Mouse (Mus musculus): ENCODE measurements around the gene Chst4.

The Chst4 gene

GRCm38 (mm10) chr8:110006312-110007023 lies 33.1 kb downstream of the Chst4 start:
- DNase-seq (ENCODE audit: low read depth, low spot score) = no peak

DNA sequence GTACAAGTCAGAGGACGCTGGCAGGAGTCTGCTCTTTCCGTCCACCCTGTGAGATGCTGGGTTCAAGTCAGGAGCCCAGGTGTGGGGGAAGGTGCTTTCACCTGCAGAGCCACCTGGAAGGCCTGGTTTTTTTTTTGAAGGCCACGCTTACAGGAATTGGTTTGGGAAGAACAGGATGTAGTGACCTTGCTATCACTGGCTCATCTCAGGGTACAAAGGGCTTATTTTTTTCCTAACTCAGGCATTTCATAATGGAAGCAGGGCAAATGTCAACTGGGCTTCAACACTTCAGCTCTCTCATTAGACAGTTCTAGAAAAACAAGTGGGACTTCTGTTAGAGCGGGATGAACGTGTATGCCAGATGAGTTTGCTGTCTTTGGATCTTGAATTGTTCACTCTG lies 35.2 kb downstream of the Chst4 start:
- no peak for DNase-seq (ENCODE audit: low read depth, low spot score)

GRCm38 (mm10) chr8:110002953-110003352 lies 36.6 kb downstream of the Chst4 start:
- no peak for DNase-seq (ENCODE audit: low read depth, low spot score)

DNA sequence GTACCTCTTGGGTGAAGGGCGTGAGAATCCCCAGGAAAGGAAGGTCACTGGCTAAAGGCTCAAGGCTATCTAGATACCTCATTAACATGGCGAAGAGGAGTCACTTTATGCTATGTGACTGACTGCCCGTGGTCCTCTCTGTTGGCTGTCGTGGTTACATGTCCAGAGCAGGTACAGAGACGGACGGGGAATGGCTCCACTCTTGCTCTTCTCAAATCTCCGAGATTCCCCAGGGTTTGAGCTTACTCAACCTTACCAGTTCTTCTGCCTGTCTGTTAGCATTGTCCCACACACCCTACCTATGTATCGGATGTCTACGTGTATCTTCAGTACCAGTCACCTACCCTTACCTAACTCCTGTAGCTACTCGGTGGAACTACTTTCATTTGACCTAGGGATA lies 39.6 kb downstream of the Chst4 start:
- no peak for DNase-seq (ENCODE audit: low read depth, low spot score)

- DNase-seq (ENCODE audit: low read depth, low spot score) = no peak
Observed at GRCm38 (mm10) chr8:109998066-109998465, 41.5 kb downstream of the Chst4 start.

- DNase-seq (ENCODE audit: low read depth, low spot score) = no peak
Observed at GRCm38 (mm10) chr8:109997381-109997780, 42.2 kb downstream of the Chst4 start.

- no peak for DNase-seq (ENCODE audit: low read depth, low spot score)
Observed at GRCm38 (mm10) chr8:109992951-109993350, 46.6 kb downstream of the Chst4 start.

GRCm38 (mm10) chr8:109992166-109992565 lies 47.4 kb downstream of the Chst4 start:
- no peak for DNase-seq (ENCODE audit: low read depth, low spot score)

DNA sequence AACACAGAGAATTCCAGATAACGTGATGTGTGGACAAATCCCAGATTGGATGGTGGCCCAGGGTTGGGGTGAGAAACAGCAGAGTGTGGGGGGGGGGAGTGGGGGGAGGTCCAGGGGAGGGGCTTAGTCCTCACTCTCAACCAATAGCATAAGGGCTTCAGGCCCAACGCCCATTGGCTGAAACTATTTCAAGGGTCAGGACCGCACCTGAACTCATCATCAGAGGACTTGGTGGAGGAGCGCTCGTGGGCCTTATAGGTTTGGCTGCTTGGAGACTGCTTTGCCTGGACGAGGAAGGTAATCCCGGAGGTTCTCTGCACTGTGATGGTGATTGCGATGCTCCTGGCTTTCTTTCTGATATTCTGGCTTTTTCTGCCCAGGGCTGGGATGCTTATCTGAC lies 49.3 kb downstream of the Chst4 start, which contains the start of gene Tat:
Gene Tat, plus strand, starts transcription at position 214 of the 400 bp plus-strand sequence.
- no peak for DNase-seq (ENCODE audit: low read depth, low spot score)

DNA sequence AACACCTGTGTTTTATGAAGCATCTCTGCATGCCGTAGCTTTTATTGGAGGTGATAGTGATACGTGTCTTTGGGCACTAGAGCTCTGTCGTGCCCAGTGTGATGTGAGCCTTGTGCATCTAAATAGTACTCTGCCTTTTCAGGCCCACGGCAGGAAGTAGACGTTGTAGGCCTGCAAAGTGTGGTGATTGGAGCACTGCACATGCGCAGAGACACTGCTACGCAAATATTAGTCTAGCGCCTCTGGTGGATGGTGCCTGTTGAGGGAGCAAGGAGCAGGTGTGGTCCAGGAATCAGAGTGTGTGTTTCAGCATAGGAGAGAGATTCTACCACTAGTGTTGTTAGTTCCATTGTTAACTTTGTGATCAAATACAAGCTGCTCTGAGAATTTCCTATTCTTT lies 50.4 kb downstream of the Chst4 start:
- no peak for DNase-seq (ENCODE audit: low read depth, low spot score)

- DNase-seq (ENCODE audit: low read depth, low spot score) = no peak
Observed at GRCm38 (mm10) chr8:109987776-109988175, 51.8 kb downstream of the Chst4 start.

DNA sequence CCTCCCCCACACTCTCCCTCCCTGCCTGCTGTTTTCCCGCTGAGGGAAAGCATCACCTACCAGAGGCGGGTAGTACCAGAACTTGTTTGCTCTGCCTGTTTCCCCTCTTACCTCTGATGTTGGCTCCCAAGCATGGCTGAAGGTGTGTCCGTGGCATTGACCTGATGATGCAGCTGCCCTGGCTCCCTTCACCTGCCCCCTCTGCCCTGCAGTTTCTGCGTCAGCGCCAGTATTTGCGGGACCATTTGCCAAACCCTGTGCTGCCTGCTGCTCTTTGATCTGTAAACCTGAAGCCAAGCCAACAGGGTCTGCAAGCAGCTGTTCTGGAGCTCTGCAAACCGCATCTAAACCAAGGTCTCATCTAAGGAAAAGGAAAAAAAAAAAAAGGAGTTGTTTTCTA lies 53.2 kb downstream of the Chst4 start:
- DNase-seq (ENCODE audit: low read depth, low spot score) = no peak

GRCm38 (mm10) chr8:109983944-109984343 lies 55.6 kb downstream of the Chst4 start:
- DNase-seq (ENCODE audit: low read depth, low spot score) = no peak

- DNase-seq (ENCODE audit: low read depth, low spot score) = no peak
Observed at GRCm38 (mm10) chr8:109982386-109983105, 57.0 kb downstream of the Chst4 start.

DNA sequence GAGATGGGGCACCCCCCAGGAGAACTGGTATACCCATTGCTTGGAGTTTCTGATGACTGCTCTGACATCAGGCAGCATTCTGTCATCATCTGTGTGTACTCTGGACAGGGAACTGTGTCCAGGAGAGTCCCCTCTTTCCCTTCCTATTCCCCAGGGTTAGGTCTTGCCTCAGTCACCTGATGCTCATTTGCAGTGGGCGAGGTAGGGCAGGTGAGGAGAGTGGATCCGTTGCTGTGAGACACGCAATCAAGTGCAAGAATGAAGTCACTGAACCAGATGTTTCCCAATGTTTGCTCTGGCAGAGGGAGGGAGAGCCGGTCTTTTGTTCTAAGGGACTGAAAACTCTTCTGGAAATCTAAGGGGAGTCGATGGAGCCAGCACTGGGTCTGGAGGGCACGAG lies 60.2 kb downstream of the Chst4 start:
- no peak for DNase-seq (ENCODE audit: low read depth, low spot score)
